Mouse (Mus musculus) thymus, adult 2 months (tissue): ENCODE results near the gene Fam114a1. TPM values are rescaled to one million over a fixed set of nuclear protein-coding genes. Genes with fewer than 3 reads are reported as not detected.

Experiments used
- DNase-seq: peaks from one replicate; pipeline ENCODE4 v3.0.0; 2021
- H3K27ac ChIP-seq: fragments of 200-500 bp; 2 replicates; pipeline ENCODE4 v1.5.1; 2012; ENCODE audit warnings: low read length, control low read depth; ENCODE audit not compliant: control insufficient read depth, insufficient read depth
- H3K27me3 ChIP-seq: fragments of 200-500 bp; 2 replicates; pipeline ENCODE4 v1.6.1; 2012; ENCODE audit warnings: mild to moderate bottlenecking, low read length, moderate library complexity, mixed read lengths; ENCODE audit not compliant: control insufficient read depth, insufficient read depth
- H3K36me3 ChIP-seq: fragments of 200-500 bp; 2 replicates; pipeline ENCODE4 v1.6.1; 2012; ENCODE audit warnings: mild to moderate bottlenecking, low read length, moderate library complexity; ENCODE audit not compliant: control insufficient read depth, insufficient read depth
- H3K4me1 ChIP-seq: fragments of 200-500 bp; replicated peaks from 2 replicates; pipeline ENCODE4 v1.6.1; 2012; ENCODE audit warnings: low read length; ENCODE audit not compliant: control insufficient read depth, insufficient read depth
- H3K4me3 ChIP-seq: fragments of 200-500 bp; 2 replicates; pipeline ENCODE4 v1.5.1; 2012; ENCODE audit warnings: mild to moderate bottlenecking, low read length, control low read depth, moderate library complexity; ENCODE audit not compliant: control insufficient read depth, insufficient read depth
- CTCF ChIP-seq: fragments of 200-500 bp; IDR thresholded peaks from 2 replicates; pipeline ENCODE4 v1.5.1; 2012; ENCODE audit warnings: mild to moderate bottlenecking, control low read depth, low read length, moderate library complexity, borderline replicate concordance; ENCODE audit not compliant: control insufficient read depth, poor library complexity, insufficient read depth; ENCODE audit errors: extremely low read depth
- POLR2A ChIP-seq: fragments of 200-500 bp; IDR thresholded peaks from 2 replicates; pipeline ENCODE4 v1.6.1; 2012; ENCODE audit warnings: mild to moderate bottlenecking, low read length, control low read depth, moderate library complexity; ENCODE audit not compliant: control insufficient read depth, poor library complexity, insufficient read depth; ENCODE audit errors: extremely low read depth
- WGBS: fragments of 180-500 bp; shearing (Covaris S2); methylation state at CpG from one replicate; pipeline ENCODE4 v1.1.7; 2018; 5-methylcytosine and 5-hydroxymethylcytosine counted together
- polyA plus RNA-seq: library from polyadenylated mRNA; depleted of rRNA; stranded (reverse); fragments of >200 nt; gene quantifications from 2 replicates; pipeline ENCODE4 v1.2.3, GENCODE M21; 2012

Fam114a1 gene
- polyA plus RNA-seq, 1 experiment = 6.8 TPM

DNA sequence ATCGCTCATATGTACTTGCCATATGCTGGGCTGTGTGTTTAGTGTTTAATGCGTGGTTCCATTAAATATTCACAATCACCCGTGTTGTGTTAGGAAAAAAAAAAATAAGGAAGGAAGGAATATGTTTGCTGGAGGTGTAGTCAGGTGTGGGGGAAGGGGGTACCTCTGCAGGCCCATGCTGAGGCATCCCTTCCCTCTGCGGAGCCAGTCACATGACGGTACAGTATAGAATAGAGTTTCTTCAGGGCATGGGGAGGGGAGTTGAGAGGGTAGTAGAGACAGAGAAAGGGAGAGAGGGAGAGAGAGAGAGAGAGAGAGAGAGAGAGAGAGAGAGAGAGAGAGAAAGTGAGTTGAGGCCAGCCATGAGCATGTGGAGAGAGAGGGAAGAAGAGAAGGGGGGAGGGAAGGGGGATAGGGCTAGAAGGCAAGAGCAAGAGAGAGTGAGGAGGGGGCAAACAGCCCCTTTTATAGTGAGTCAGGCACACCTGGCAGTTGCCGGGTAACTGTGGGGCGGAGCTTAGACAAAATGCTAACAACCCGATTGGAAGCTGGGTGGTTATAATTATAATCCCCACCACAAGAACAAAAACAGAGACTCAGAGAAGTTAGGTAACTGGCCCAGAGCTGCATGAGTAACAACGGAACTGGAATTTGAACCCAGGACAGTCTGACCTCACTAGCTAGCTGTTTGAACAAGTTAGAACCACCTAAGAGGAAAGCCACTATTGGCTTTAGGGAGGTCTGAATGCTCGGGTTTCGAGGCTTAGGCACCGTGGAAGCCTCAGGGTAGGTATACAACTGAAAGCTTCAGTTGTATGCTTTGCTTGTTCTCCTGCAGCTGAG is 76.8 kb downstream of the Fam114a1 start:
- Histone ChIP-seq H3K27ac (no peak overlapping the region), H3K4me3 (no peak overlapping the region), H3K27me3 (no peaks in the 10 kb centered on the region), H3K36me3 (no peaks in the 10 kb centered on the region), H3K4me1 (peaks cover 3% of the 10 kb centered on the region; the same call in 1 of the 2 replicates)
- DNase-seq = no peak
- TF ChIP-seq CTCF (no peak), POLR2A (no peak)
- 83% methylated on average over 12 of the region's 12 CpGs for WGBS

GRCm38 (mm10) chr5:65047285-65047855 is 77.5 kb downstream of the Fam114a1 start:
- 94% methylated on average over 12 of the region's 12 CpGs for WGBS
- Histone ChIP-seq H3K4me1 (peaks cover 3% of the 10 kb centered on the region; the same call in 1 of the 2 replicates), H3K27ac (no peak overlapping the region), H3K4me3 (no peak overlapping the region), H3K27me3 (no peaks in the 10 kb centered on the region), H3K36me3 (no peaks in the 10 kb centered on the region)
- no peak for TF ChIP-seq POLR2A
- no peak for TF ChIP-seq CTCF
- no peak for DNase-seq

GRCm38 (mm10) chr5:65049880-65050279 is 80.0 kb downstream of the Fam114a1 start:
- Histone ChIP-seq H3K36me3 (no peaks in the 10 kb centered on the region), H3K4me1 (peaks cover 3% of the 10 kb centered on the region; the same call in 1 of the 2 replicates), H3K27me3 (no peaks in the 10 kb centered on the region), H3K4me3 (no peak overlapping the region), H3K27ac (no peak overlapping the region)
- TF ChIP-seq CTCF (no peak), POLR2A (no peak)
- 91% methylated on average over 5 of the region's 5 CpGs for WGBS
- no peak for DNase-seq

DNA sequence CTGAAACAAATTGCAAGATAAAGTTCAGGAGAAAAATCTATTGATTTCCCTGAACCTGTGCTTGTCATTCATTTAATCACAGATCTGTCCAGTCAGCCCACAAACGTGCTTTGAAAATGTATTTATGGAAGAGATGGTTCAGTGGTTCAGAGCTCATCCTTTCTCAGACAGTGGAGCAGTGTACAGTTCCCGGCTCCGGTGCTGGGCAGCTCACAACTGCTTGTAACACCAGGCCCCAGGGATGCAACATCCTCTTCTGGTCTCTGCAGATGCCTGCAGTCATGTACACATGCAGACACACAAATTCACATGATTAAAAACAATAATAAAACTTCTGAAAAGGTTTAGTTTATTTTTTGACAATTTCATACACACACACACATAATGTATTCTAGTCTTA is 81.6 kb downstream of the Fam114a1 start:
- TF ChIP-seq POLR2A (no peak), CTCF (no peak)
- no peaks in the 10 kb centered on the region for H3K36me3 ChIP-seq
- no peaks in the 10 kb centered on the region for H3K27me3 ChIP-seq
- H3K4me3 ChIP-seq = no peak overlapping the region
- no peak for DNase-seq
- 86% methylated on average over 3 of the region's 3 CpGs for WGBS
- no peak overlapping the region for H3K27ac ChIP-seq
- peaks cover 3% of the 10 kb centered on the region; the same call in 1 of the 2 replicates for H3K4me1 ChIP-seq

DNA sequence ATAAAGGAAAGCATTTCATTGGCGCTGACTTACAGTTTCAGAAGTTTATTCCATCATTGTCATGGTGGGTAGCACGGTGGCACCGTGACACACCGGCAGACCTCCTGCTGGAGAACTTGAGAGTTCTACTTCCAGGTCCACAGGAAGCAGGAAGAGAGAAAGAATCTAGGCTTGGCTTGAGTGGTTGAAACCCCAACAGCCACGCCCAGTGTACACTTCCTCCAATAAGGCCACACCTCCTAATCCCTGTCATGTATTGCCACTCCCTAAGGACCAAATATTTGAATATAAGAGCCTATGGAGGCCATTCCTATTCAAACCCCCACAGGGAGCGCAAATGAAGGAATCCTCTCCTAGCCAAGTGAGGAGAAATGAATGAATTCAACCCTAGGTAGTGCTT is 87.7 kb downstream of the Fam114a1 start:
- DNase-seq = no peak
- WGBS = 96% methylated on average over 6 of the region's 6 CpGs

DNA sequence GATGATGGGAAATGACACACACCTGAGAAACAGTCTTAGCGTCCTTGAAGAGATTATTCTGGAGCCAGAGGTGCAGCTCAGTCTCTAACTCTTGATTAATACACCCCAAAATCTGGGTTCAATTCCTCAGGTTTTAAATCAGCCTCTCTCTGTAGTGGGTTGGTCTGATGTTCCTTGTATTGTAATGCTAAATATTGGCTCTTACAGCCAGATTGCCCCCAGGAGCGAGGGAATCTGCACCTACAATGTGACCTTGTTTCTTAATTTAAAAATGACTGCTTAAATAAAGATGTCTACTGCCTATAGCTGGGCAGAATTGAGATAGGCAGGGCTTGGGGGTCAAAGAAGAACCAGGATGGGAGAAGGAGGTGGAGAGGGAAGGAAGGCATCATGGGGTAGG is 89.9 kb downstream of the Fam114a1 start:
- DNase-seq = no peak
- no peaks in the 10 kb centered on the region for H3K36me3 ChIP-seq
- no peaks in the 10 kb centered on the region for H3K4me1 ChIP-seq
- no peak overlapping the region for H3K4me3 ChIP-seq
- H3K27ac ChIP-seq = no peak overlapping the region
- H3K27me3 ChIP-seq = no peaks in the 10 kb centered on the region
- 88% methylated on average over 2 of the region's 2 CpGs for WGBS
- no peak for TF ChIP-seq CTCF
- TF ChIP-seq POLR2A = no peak

More for the DNA sequence above, 87.7 kb downstream of the Fam114a1 start:
- Histone ChIP-seq H3K4me3 (no peak overlapping the region), H3K27me3 (no peaks in the 10 kb centered on the region), H3K36me3 (no peaks in the 10 kb centered on the region), H3K27ac (no peak overlapping the region), H3K4me1 (no peaks in the 10 kb centered on the region)
- TF ChIP-seq POLR2A (no peak), CTCF (no peak)

DNA sequence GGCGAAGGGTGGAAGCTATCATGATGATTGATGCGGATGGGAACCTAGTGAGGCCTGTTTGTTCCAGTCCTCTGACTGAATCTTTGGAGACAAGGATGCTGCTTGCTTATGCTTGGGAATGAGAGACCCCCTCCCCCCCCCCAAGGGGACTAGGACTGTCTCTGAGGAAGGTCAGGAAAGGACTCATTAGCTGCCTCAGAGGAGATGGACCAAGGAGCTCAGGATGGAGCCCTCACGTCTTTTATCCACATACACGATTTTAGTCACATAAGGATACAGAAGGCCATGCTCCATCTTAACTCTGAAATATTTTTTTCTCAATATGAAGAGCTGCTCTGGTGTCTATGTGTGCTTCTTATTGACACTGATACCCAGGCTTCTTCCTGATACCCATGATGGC is 92.4 kb downstream of the Fam114a1 start:
- DNase-seq = no peak
- Histone ChIP-seq H3K4me1 (no peaks in the 10 kb centered on the region), H3K27me3 (no peaks in the 10 kb centered on the region), H3K27ac (no peak overlapping the region), H3K36me3 (no peaks in the 10 kb centered on the region), H3K4me3 (no peak overlapping the region)
- 97% methylated on average over 4 of the region's 4 CpGs for WGBS
- no peak for TF ChIP-seq CTCF
- TF ChIP-seq POLR2A = no peak
